Mouse (Mus musculus): ENCODE data around the gene Specc1.

DNA sequence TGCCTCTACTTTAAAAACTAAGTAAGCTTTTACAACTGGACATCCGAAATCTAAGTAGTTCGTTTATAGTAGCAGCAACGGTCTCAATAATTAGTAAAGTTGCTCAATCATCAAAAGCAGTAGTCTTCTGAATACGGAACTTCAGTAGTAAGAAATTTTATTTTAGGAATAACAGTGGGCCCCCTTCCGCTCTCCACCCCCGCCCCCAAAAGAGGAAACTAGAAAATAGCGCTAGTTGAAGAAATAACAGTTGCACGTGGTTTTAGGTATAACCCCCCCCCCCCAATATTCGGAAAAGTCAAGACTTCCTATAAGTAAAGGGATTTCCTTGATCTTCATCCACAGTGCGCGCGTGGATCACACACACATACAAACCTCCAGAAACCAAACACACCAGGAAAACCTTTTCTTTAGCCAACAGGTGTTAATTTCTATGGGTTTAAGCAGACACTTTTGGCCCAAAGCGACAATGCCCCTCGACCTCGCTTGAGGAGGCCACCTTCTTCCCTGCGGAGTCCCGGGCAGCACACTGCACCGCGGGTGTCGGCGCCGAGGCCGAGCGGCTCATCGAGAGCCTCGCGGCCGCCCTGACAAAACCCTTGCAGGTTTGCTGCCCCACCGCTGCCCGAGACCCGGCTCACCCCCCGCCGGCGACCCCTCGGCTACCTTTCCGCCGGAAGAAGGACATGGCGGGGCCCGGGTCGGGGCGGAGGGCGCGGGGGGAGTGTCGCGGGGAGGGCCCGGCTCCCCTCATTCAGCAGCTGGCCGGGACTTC, 27.1 kb upstream of the Specc1 start:
- TF ChIP-seq CTCF (IDR thresholded peaks at IDR 0.05; ENCODE audit: low read depth) (no peak), EP300 (IDR thresholded peaks at IDR 0.05; ENCODE audit: low read depth) (no peak)
